Mouse (Mus musculus): ENCODE measurements around the gene Bsg.

Gene Bsg

DNA sequence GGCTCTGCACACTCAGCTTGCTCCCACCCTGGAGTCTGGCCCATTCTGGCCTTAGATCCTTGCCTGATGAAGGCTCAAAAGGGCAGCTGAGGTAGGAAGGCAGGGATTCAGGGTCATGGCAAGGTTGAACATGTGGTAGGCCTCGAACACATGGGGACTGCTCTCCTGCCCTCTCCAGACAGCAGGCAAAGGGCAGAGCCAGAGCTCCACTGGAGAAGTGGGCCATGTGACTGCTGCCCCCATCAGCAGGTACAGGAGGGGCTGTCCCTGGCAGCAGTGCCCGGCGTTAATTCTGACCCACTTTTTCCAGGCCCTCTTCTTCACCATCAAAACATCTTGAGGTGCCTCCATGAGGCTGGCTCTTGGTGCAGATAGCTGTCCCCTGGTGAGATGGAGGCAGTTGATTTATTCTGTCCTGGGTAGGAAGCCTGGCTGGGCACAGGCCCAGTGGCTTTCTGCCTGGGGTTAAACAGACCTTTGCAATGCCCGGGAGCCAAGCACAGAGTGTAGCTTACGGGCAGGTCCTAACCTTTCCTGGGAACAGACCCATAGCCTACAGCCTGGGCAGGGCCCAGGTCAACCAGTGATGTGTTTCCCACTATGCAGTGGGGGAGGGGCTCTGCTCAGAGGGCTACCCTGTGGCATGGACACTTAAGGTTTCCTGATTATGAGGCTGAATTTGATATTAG, 2.3 kb downstream of the Bsg start:
- DNase-seq: no peak

DNA sequence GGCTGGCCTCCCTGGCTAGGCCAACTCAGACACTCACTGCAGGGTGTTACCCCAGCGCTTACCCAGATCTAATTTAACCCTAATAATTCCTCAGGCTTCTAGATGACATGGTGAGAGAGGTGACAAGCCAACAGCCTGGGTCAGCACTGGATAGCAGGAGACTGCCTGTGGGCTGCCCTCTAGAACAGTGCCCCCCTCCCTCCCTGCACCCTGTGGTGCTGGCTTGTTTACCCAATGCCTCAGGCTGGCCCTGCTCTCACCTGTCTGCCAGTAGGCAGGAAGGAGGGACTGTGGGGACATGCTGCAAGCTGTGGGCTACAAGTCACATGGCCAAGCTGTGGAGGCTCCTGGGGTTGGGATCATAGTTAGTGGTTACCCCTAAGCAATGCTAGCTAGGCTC, 2.9 kb downstream of the Bsg start:
- no peak for DNase-seq

DNA sequence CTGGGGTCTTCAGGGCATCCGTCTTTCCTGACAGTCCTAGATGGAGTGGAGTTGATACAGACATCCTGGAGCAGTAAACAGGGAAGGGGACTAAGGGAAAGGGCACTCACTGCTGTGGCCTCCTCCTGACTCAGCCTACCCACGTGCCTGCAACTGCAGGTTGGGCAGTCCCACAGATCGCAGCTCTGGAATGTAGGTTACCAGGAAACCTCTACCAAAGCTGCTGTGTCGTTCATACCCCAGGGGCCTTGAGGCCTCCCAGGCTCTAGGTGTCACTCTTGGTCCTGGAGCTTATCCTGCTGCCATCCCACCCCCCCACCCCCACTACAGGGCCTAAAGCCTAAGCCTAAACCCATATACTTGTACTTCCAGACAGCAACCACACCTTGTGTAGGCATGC, 3.5 kb downstream of the Bsg start:
- no peak for DNase-seq

DNA sequence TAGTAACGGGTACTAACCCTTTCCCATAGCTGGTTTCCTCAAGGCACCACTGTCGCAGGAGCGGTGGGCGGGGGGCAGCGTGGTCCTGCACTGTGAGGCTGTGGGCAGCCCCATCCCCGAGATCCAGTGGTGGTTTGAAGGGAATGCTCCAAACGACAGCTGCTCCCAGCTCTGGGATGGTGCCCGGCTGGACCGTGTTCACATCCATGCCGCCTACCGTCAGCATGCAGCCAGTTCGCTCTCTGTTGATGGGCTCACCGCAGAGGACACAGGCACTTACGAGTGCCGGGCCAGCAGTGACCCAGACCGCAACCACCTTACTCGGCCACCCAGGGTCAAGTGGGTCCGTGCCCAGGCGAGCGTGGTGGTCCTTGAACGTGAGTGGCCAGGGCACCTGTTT, 4.4 kb downstream of the Bsg start:
- DNase-seq: no peak

DNA sequence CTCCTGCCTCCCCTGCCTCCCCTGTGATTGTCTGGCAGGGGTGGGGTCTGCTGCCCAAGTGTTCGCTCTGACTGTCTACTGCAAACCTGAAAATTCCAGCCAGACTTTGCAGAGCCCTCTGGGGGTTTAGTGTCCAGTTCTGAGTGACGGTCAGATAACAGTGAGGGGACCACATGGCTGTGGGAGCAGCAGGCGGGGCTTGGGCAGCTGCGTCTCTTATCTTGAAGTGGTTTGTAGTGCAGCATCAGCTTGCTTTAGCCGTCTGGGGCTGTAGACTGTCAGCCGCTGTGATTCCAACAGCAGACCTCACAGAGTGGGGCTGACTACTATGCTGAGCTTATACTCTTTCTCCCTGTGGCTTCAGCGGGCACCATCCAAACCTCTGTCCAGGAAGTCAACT, 5.0 kb downstream of the Bsg start:
- no peak for DNase-seq

DNA sequence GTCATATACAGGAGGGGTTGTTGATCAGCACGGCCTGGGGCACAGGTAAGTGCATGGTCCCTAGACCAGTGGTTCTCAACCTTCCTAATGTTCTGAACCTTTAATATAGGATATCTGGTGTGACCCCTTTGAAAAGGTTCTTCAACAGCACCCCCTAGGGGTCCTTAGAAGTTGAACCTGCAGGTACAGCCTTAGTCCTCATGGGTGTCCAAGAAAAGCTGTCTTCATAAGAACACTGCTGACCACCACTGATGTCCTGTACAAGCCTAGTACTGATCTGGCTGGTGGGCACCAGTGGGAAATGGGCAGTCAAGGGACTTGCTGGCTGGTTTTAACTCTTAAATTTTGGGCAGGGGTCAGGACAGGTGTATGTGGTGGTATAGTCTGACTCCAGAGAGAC, 7.7 kb downstream of the Bsg start:
- peak; percentile 35 for DNase-seq

DNA sequence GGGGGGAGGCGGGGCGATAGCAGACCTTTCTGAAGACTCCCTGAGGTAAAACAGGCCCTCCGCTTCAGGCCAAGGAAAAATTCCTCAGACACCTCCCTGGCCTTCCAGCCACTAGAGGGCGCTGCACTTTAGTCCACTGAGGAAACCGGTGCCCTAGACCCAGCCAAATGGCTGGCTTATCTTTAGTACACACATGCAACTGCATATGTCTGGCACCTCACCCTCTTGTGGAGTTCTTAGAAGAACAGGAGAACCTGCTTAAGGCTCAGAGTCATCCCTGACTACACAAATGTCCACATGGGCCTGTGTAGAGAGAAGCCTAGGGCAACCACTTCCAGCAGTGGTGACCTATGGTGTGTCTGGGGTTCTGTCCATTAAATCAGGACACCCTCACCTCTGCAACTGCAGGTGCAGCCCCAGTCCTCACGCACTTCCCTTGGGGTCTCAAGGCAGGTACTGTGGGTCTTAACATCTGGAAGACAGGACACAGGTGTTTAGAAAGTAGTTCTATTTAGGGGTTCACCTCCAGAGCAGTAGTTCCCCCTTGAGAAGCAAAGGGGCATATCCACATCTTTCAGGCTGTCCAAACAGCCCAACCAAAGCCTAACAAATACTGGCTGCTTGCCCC, 8.3 kb downstream of the Bsg start:
- DNase-seq: peak; percentile 71

DNA sequence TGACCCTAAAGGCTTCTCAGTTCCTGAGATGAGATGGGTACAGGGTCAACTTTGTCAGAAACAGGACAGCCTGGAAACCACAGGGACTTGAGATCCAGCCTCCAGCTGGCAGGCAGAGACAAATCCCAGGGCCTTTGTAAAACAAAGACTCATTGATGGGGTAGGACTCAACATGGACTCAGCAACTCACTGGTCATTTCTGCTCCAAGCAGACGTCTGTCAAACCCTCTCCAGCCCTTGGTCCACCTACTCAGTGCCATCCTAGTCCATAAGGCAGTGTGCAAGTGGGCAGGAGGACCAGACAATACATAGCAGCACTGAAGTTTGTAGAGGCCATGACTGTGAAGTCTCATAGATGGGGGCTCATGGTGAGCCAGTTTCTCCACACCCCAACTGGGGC, 8.9 kb downstream of the Bsg start:
- DNase-seq: no peak

DNA sequence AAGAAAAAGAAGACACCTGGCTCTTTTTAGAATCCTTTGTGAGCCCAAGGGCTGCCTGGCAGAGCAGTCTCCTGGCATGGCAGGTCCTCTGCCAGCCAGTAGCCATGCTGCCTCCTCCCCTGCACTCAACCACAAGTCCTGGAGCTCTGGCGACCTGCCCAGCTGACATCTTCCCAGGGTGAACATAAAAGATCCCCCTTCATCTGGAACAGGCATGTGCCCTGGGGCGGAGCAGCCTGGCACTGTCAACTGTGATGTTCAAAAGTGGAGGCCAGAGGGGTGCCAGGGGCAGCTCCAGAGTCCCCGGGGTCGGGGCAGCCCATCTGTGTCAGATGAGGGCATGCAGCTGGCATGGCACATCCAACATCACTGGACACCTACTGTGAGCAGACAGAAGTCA, 10.7 kb downstream of the Bsg start:
- DNase-seq: no peak

DNA sequence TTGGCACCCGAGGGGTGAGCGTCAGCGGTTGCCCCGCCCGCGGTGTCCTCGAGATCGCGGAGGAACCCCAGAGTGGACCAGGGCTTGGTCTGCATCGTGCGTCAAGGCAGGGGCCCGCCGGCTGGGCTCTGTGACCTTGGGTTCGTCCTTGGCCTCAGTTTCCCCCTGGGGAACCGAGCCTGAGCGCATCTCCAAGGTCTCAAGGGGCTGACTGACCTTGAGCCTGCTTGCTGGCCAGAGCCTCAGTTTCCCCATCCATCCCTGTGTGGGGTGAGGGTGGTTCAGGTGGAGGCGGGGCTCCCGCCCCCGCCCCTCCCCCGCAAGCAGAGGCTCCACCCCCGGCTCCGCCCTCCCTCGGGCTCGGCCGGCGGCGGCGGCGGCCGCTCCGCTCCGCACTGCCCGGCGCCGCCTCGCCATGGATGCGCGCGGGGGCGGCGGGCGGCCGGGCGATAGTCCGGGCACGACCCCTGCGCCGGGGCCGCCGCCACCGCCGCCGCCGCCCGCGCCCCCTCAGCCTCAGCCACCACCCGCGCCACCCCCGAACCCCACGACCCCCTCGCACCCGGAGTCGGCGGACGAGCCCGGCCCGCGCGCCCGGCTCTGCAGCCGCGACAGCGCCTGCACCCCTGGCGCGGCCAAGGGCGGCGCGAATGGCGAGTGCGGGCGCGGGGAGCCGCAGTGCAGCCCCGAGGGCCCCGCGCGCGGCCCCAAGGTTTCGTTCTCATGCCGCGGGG, 12.1 kb downstream of the Bsg start, which contains the start of gene Hcn2:
TSS of gene Hcn2 (plus strand) at position 381 of the 734 bp plus-strand sequence.
- DNase-seq: no peak

DNA sequence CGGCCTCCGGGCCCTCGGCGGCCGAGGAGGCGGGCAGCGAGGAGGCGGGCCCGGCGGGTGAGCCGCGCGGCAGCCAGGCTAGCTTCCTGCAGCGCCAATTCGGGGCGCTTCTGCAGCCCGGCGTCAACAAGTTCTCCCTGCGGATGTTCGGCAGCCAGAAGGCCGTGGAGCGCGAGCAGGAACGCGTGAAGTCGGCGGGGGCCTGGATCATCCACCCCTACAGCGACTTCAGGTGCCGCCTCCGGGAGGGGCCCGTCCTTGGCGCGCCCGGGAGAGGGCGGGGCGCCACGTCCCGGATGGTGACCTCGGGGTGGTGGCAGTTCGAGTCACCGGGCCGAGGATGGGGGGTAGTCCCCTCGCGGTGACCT, 12.7 kb downstream of the Bsg start:
- DNase-seq: no peak

DNA sequence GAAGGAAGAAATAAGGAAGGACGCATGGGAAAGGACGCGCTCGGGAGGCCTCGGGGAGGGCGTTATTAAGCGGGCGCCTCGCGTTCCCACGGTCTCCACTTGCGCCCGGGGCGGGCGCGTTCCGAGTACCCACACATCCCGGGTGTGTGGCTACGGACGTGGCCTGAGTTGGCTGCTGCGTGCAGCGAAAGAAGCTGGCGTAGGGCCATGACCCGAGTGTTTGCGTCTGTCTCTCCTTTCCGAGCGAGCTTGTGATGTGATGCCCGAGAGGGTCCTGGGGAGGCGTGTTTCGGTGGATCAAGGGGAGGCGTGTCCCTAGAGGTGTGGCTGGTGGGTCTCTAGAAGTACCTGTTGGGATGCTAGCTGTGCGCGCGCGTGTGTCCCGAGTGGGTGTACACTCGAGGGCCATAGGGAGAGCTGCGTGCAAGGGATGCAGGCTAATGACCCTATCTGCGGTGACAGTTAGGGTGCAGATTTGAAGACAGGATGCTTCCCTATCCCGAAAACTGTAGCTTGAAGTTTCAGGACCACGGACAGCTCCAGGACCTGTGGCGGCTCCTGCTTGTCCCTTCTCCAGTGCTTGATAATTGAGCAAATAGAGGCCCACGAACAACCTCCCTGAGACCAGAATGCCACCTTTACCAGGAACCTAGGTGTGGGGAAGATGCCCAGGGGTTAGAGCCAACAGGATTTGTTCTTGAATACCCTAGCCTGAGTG, 13.5 kb downstream of the Bsg start:
- DNase-seq: peak; percentile 58

DNA sequence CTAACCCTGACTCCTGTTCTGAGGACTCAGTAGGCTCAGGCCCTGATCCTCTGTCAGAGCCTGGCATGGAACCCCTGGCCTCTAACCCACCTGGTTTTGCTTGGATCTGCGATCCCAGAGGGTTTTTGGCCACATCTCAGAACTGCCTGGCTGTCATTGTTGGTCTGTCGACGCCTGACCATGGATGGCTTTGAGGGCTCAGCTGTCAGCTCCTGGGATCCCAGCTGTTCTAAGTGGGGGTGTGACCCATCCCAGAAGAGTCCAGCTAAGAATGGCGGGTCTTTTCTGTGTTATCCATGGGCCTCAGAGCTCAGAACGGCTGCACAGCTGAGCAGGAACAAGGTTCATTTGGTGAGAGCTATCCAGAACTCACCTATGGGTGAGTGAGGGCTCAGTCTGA, 16.8 kb downstream of the Bsg start:
- no peak for DNase-seq

DNA sequence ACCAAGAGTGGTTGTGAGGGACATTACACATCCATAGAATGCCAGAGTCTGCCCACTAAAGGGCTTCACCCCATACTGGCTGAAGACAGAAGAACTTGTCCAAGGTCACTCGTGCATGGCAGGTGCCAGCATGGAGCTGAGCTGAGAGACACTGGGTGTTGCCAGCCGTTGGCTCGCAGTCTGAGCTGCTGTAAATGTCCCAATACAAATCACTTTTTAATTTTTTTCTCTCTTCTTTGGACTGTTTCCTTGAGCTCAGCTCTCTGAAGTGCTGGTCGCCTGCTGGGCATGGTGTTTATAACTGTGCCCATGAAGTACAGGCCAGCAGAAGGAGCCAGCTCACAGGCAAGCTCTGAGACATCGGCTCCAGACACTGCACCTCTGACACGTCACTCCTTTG, 18.8 kb downstream of the Bsg start:
- no peak for DNase-seq

DNA sequence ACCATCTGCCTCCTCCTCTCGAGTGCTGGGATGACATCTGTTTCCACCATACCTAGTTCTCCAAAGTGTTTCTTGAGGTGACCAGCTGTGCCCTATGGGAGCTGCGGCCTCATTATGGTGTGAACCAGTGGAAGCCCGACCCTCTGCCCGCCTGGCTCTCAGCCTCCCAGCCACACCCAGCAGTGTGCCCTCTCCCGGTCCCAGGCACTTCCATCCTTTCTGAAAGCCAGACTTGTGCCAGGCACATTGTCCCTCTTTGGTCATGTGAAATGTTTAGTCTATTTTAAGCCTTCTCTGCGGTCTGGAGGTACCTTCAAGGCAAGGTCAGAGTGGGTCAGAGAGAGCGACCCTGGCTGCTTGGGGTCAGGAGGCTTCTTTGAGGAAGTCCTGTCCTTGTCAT, 19.4 kb downstream of the Bsg start:
- no peak for DNase-seq

DNA sequence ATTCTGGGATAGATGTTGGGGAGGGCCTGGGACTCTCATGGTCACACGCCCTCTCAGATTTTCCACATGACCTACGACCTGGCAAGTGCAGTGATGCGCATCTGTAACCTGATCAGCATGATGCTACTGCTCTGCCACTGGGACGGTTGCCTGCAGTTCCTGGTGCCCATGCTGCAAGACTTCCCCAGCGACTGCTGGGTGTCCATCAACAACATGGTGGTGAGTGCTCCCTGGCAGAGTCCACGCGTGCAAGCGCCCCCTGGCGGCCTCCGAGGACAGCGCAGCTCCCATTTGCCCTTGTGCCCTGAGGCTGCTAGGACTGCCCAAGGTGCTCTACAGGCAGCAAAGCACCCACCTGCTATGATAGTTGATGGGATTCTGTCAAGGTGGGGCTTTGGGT, 21.8 kb downstream of the Bsg start:
- peak; percentile 62 for DNase-seq

DNA sequence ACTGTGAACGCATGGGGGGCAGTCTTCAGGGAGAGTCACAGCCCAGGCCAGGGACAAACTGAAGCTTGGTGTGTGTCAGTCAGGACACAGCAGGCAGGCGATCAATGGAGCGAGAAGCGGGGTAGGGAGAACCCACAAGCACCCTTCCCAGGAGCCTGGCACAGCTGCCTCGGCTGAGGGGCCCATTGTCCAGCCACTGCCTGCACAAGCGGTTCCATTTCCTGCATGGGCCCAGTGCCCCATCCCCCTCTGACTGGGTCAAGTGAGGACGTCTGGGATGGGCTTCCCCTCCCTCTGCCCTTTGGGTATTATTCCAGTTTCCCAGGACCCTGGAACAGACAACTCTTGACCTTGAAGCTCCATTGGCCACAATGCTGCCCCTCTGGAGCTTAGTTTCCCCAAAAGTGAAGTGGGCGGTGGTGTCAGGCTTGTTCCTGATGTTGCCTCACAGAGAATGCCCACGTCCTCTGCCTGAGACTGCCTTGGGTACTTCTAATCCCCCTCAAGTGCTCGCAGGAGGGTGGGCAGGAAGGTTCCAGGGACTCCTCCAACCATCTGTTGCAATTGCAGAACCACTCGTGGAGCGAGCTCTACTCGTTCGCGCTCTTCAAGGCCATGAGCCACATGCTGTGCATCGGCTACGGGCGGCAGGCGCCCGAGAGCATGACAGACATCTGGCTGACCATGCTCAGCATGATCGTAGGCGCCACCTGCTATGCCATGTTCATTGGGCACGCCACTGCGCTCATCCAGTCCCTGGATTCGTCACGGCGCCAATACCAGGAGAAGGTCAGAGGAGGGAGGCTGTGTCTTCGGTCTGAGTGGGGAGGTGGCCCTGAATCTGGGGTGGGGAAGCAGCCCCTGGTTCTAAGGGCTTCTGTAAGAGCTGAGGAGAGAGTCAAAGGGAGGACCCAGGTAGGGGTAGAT, 24.3 kb downstream of the Bsg start:
- DNase-seq: no peak

DNA sequence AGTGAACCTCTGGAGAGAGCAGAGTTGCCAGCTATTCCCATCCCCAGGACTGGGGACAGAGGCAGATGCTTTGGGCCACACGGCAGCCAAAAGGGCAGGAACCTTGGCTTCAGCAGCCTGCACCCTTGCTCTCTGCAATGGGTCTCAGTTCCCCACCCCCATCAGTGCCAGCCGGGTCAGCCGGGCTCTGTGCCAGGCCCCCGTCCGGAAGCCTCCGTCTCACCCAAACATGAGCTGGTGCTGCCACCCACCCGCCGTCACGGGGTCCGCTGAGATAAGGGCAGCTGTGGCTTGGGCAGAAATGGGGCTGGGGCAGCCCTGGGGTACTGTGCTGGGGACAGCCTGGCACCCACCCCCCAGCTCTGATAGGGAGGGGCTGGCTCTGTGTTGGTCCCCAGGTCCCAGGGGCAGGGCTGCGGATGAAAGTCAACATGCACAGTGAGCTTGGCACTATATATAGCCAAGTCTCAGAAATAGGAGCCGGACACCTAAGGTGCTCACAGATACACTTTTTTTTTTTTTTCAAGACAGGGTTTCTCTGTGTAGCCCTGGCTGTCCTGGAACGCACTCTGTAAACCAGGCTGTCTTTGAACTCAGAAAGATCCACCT, 25.2 kb downstream of the Bsg start:
- no peak for DNase-seq

DNA sequence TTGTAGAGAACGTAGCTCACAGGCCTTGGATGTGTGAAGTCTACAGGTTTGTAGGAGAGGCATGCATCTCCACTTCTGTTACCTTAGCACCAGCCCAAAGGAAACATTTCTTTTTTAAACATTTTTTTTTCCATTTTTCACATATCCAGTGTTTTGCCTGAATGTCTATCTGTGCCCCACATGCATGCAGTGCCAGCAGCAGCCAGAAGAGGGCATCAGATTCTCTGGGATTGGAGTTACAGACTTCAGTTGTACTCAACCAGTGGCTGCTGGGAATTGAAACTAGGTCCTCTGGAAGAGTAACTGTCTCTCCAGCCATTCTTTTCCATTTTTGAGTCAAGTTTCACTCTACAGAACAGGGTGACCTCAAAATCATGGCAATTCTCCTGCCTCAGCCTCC, 28.2 kb downstream of the Bsg start:
- DNase-seq: peak; percentile 58

DNA sequence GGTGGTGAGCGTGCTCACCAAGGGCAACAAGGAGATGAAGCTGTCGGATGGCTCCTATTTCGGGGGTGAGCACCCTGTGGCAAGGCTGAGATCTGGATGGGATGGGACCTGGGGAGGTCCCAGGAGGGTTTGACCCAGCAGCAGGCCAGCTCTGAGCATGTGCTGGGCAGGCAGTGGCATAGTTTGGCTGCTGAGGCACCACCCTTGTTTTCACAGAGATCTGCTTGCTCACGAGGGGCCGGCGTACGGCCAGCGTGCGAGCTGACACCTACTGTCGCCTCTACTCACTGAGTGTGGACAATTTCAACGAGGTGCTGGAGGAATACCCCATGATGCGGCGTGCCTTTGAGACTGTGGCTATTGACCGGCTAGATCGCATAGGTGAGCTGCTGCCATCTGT, 29.6 kb downstream of the Bsg start:
- no peak for DNase-seq

DNA sequence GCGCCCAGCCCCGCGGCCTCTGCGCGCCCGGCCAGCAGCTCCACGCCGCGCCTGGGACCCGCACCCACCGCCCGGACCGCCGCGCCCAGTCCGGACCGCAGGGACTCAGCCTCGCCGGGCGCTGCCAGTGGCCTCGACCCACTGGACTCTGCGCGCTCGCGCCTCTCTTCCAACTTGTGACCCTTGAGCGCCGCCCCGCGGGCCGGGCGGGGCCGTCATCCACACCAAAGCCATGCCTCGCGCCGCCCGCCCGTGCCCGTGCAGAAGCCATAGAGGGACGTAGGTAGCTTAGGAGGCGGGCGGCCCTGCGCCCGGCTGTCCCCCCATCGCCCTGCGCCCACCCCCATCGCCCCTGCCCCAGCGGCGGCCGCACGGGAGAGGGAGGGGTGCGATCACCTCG, 31.1 kb downstream of the Bsg start:
- DNase-seq: no peak

DNA sequence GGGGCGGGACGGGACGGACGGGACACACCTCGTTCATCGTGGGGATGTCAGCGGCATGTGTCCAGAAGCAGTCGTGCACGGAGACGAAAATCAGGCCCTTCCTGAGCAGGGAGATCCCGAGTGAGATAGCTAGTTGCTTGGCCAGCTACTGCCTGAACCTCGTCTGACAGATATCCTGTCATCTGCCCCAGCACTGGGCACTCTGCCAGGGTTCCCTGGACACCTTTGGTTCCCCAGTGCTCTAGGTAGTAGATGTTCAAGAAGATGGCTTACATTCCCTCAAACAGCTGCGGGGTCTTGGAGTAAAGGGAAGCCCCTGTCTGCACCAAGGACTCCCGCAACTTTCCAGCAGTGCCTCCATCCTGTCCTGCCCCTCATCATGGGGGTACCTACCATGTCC, 32.4 kb downstream of the Bsg start:
- DNase-seq: no peak
